ENCODE assay signal across 10 mouse cellular contexts in the genomic region with DNA sequence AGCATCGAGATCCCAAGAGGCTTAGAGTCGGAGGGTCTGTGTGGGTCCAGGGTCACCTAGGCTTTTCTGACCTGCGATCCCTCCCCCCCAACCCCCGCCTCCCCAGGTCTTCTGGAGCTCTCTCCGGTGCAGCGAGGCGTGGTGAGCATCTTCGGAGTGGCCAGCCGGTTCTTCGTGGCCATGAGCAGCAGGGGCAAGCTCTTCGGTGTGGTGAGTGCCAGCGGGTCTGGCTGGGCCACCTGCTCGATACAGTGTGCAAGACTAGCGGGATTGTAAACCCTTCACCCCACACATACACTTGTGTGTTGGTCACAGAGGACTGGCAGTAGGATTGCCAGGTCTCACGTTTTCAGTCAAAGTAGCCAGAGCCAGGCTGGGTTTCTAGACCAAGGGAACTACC. TPM values are rescaled to one million over a fixed set of nuclear protein-coding genes. Genes with fewer than 3 reads are reported as not detected.
A peak's percentile ranks its signal among the peaks of the same experiment; 100 is the strongest.
DNase-seq lines count a peak whose midpoint lies in the region; ATAC-seq lines count a peak whose summit lies in the region.
"Had no signal": no experiment of that assay in that cellular context is flagged by ENCODE, and none has a peak within 500 bp of the region (broad histone marks: within the 10 kb centered on the region; RNA-seq: fewer than 3 reads in every experiment).

No protein-coding gene starts in this region.

- peak overlapping the region; percentile 48 for H3K4me2 ChIP-seq in lung, embryonic 15.5 days
- peak overlapping the region; percentile 47 for H3K4me2 ChIP-seq in intestine, embryonic 15.5 days (replicated peaks)
- peak overlapping the region; percentile 35 for H3K4me2 ChIP-seq in neural tube, embryonic 13.5 days

- WGBS in lung, embryonic 15.5 days: 1% methylated on average over 15 of the region's 15 CpGs
- 2% methylated on average over 15 of the region's 15 CpGs for WGBS in intestine, embryonic 15.5 days
- WGBS in neural tube, embryonic 13.5 days: under 1% methylated on average over 15 of the region's 15 CpGs

- no peak overlapping the region for H3K27ac ChIP-seq in lung, embryonic 15.5 days
- no peak overlapping the region for H3K27ac ChIP-seq in intestine, embryonic 15.5 days
- no peak overlapping the region for H3K27ac ChIP-seq in neural tube, embryonic 13.5 days (replicated peaks)

- DNase-seq in cerebellum, adult 11 months: peak; percentile 5
- no peak for DNase-seq in cerebellum, adult 8-10 months
- DNase-seq in lung, postnatal 14 days: no peak
- no peak for DNase-seq in left cerebral cortex, adult 8-10 months (ENCODE audit: low spot score in 2 of 2)
- DNase-seq in right cerebral cortex, postnatal 14 days: no peak

- H3K9me3 ChIP-seq in lung, embryonic 15.5 days: no peaks in the 10 kb centered on the region
- H3K9me3 ChIP-seq in intestine, embryonic 15.5 days: no peaks in the 10 kb centered on the region
- no peaks in the 10 kb centered on the region for H3K9me3 ChIP-seq in neural tube, embryonic 13.5 days

- no peaks in the 10 kb centered on the region for H3K36me3 ChIP-seq in lung, embryonic 15.5 days
- H3K36me3 ChIP-seq in intestine, embryonic 15.5 days: no peaks in the 10 kb centered on the region
- no peaks in the 10 kb centered on the region for H3K36me3 ChIP-seq in neural tube, embryonic 13.5 days

- peaks cover 12% of the 10 kb centered on the region for H3K4me1 ChIP-seq in lung, embryonic 15.5 days
- peaks cover 14% of the 10 kb centered on the region for H3K4me1 ChIP-seq in intestine, embryonic 15.5 days (replicated peaks)
- peaks cover 15% of the 10 kb centered on the region for H3K4me1 ChIP-seq in neural tube, embryonic 13.5 days (replicated peaks)

- peak overlapping the region; percentile 20 for H3K4me3 ChIP-seq in lung, embryonic 15.5 days
- H3K4me3 ChIP-seq in intestine, embryonic 15.5 days (replicated peaks): peak overlapping the region; percentile 23; the same call in 1 of the 2 replicates
- H3K4me3 ChIP-seq in neural tube, embryonic 13.5 days: 0 out of 2 replicates have a peak overlapping the region, but pooled peaks have one; percentile 25

- peaks cover 82% of the 10 kb centered on the region for H3K27me3 ChIP-seq in lung, embryonic 15.5 days
- H3K27me3 ChIP-seq in intestine, embryonic 15.5 days (replicated peaks): peaks cover 81% of the 10 kb centered on the region
- peaks cover 90% of the 10 kb centered on the region for H3K27me3 ChIP-seq in neural tube, embryonic 13.5 days

- ATAC-seq in lung, embryonic 15.5 days (ENCODE audit: borderline replicate concordance, extremely low read depth, low FRiP score, low TSS enrichment): no peak
- ATAC-seq in intestine, embryonic 15.5 days: no peak
- no peak for ATAC-seq in neural tube, embryonic 13.5 days (ENCODE audit: low read depth)

- H3K9ac ChIP-seq in lung, embryonic 15.5 days: no peak overlapping the region
- no peak overlapping the region for H3K9ac ChIP-seq in intestine, embryonic 15.5 days
- no peak overlapping the region for H3K9ac ChIP-seq in neural tube, embryonic 13.5 days

RNA-seq across cellular contexts. Expression of a gene that starts 15.0 kb away (rescaled TPM):
- polyA plus RNA-seq in lung, embryonic 15.5 days (2015; fragmentation: Nextera tagmentation; extraction: Ambion mirVana): not detected in 2 replicates
- polyA plus RNA-seq in intestine, embryonic 15.5 days (2015; fragmentation: Nextera tagmentation; extraction: Ambion mirVana): not detected in 2 replicates
- not detected in 2 replicates for polyA plus RNA-seq in neural tube, embryonic 13.5 days (2015; fragmentation: Nextera tagmentation; extraction: Ambion mirVana)
- not detected for total RNA-seq in left cerebral cortex, adult 8-10 months (2022)
- total RNA-seq: hematopoietic stem cell, adult 5-6 weeks had no signal
- polyA plus RNA-seq: liver, embryonic 11.5 days had no signal

RNA-seq across cellular contexts. Expression of a gene that starts 24.2 kb away (rescaled TPM):
- not detected in 2 replicates for polyA plus RNA-seq in lung, embryonic 15.5 days (2015; fragmentation: Nextera tagmentation; extraction: Ambion mirVana)
- not detected in 2 replicates for polyA plus RNA-seq in intestine, embryonic 15.5 days (2015; fragmentation: Nextera tagmentation; extraction: Ambion mirVana)
- 1.1 and 1.2 TPM in 2 replicates for polyA plus RNA-seq in neural tube, embryonic 13.5 days (2015; fragmentation: Nextera tagmentation; extraction: Ambion mirVana)
- total RNA-seq in left cerebral cortex, adult 8-10 months (2022): 1 to 10 TPM; 1.0 to 1.9 (median 1.4) TPM

RNA-seq across cellular contexts. Expression of a gene that starts 34.2 kb away (rescaled TPM):
- polyA plus RNA-seq in lung, embryonic 15.5 days (2015; fragmentation: Nextera tagmentation; extraction: Ambion mirVana): not detected in 2 replicates
- 0.23 TPM in 1 of 2 replicates, not detected in the other for polyA plus RNA-seq in intestine, embryonic 15.5 days (2015; fragmentation: Nextera tagmentation; extraction: Ambion mirVana)
- 27.4 and 29.1 TPM in 2 replicates for polyA plus RNA-seq in neural tube, embryonic 13.5 days (2015; fragmentation: Nextera tagmentation; extraction: Ambion mirVana)
- not detected for total RNA-seq in left cerebral cortex, adult 8-10 months (2022)
- total RNA-seq: hematopoietic stem cell, adult 5-6 weeks had no signal

RNA-seq across cellular contexts. Expression of a gene that starts 52.8 kb away (rescaled TPM):
- 25.8 and 27.9 TPM in 2 replicates for polyA plus RNA-seq in lung, embryonic 15.5 days (2015; fragmentation: Nextera tagmentation; extraction: Ambion mirVana)
- 24.1 and 25.2 TPM in 2 replicates for polyA plus RNA-seq in intestine, embryonic 15.5 days (2015; fragmentation: Nextera tagmentation; extraction: Ambion mirVana)
- polyA plus RNA-seq in neural tube, embryonic 13.5 days (2015; fragmentation: Nextera tagmentation; extraction: Ambion mirVana): 33.8 and 36.3 TPM in 2 replicates
- total RNA-seq in left cerebral cortex, adult 8-10 months (2022): 10 to 100 TPM; 23.4 to 30.7 (median 24.9) TPM

Comparison
In these comparisons a context has a peak if more than half of its experiments do, and no peak if none do; other contexts are left out.
1. RNA of a gene that starts 34.2 kb away (polyA plus RNA-seq): 27.4 to 29.1 TPM in neural tube, embryonic 13.5 days; 0.23 TPM in intestine, embryonic 15.5 days and not detected in lung, embryonic 15.5 days; every median in the first group is over 10 times any median in the second.
2. Peak in every context shown above with its lines, with median percentiles within 50 percentile points of each other: H3K4me2 ChIP-seq and H3K4me3 ChIP-seq.